ENCODE assay signal across 9 mouse cellular contexts in the genomic region with DNA sequence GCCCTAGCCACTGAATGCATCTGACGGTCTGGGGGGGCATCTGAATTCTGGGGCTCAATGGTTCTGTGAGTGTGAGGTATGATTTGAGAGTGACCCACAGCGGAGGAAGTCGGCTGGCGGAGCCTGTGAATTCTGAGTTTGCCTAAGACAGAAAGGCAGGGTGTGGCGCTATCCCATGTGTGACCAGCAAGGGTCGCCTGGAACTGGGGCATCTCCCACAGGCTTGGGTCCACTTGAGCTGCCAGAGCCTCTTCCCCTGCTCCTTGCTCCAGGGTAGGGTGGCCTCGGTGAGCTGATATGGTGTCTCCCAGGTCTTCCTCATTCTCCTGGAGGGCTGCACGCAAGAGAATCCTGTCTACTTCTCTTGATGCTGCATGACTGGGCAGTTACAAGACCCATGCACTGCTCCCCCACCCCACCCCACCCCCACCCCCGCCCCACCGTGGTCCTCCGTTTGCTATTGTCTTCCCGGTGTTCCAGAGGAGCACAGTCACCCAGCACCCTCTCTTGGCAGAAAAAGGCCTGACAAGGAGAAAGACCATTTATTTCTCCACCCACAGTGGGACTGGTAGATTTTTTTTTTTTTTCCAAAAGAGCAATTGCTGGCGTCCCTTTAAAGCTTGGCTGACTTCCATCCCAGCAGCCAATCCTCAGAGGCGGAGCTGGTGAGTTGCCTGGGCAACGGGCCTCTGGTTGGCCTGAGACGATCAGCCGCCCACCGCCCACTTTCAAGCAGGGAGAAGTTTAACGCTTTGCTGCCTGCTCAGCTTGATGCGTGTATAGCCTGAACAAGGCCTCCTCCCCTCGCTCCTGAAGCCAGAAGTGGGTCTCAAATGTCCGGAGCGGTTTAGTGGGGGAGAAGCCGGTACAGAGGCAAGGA. TPM values are rescaled to one million over a fixed set of nuclear protein-coding genes. Genes with fewer than 3 reads are reported as not detected.
A peak's percentile ranks its signal among the peaks of the same experiment; 100 is the strongest.
DNase-seq lines count a peak whose midpoint lies in the region; ATAC-seq lines count a peak whose summit lies in the region.
"Had no signal": no experiment of that assay in that cellular context is flagged by ENCODE, and none has a peak within 500 bp of the region (broad histone marks: within the 10 kb centered on the region; RNA-seq: fewer than 3 reads in every experiment).

No protein-coding gene starts in this region.

- peaks cover 5% of the 10 kb centered on the region; the same call in 1 of the 2 replicates for H3K36me3 ChIP-seq in hindbrain, embryonic 16.5 days (ENCODE audit: control insufficient read depth, insufficient read depth, low read length)

- peak overlapping the region; percentile 19; the same call in 1 of the 2 replicates for H3K4me3 ChIP-seq in hindbrain, embryonic 16.5 days (ENCODE audit: low read length)

- H3K4me1 ChIP-seq in hindbrain, embryonic 16.5 days (ENCODE audit: control insufficient read depth, insufficient read depth, low read depth, low read length) = peaks cover 15% of the 10 kb centered on the region

- H3K9ac ChIP-seq in hindbrain, embryonic 16.5 days (ENCODE audit: low read depth, low read length) = peak overlapping the region; percentile 56

- peak overlapping the region; percentile 56 for H3K4me2 ChIP-seq in hindbrain, embryonic 16.5 days (ENCODE audit: low read length)

- ATAC-seq in hindbrain, embryonic 16.5 days = peak; percentile 92

- peak; percentile 98 for DNase-seq in R1 (ENCODE audit: low read depth, low spot score)
- DNase-seq in cerebellum, postnatal 25 days = peak; percentile 73 to 83
- DNase-seq in frontal cortex, postnatal 36 days (ENCODE audit: low spot score in 2 of 2) = peak; percentile 89 to 94
- peak; percentile 87 to 91 for DNase-seq in layer of hippocampus, postnatal 36 days
- peak; percentile 93 for DNase-seq in lung, postnatal 10 days
- DNase-seq in retina, postnatal 1 day = peak; percentile 97
- peak; percentile 29 to 68 for DNase-seq in urinary bladder, postnatal 36 days (ENCODE audit: low spot score in 2 of 2)

- H3K27ac ChIP-seq in hindbrain, embryonic 16.5 days (ENCODE audit: low read depth, low read length) = peak overlapping the region; percentile 91

- WGBS in hindbrain, embryonic 16.5 days = 1% methylated on average over 23 of the region's 24 CpGs

- H3K9me3 ChIP-seq in hindbrain, embryonic 16.5 days (ENCODE audit: control insufficient read depth, low read length) = no peaks in the 10 kb centered on the region

- H3K27me3 ChIP-seq in hindbrain, embryonic 16.5 days (replicated peaks; ENCODE audit: control insufficient read depth, insufficient read depth, low read length) = peaks cover 3% of the 10 kb centered on the region; the same call in 1 of the 2 replicates

RNA-seq across cellular contexts. Expression of gene Rasal1, which starts 31.3 kb away (rescaled TPM):
- 0.61 and 1.9 TPM in 2 replicates for polyA plus RNA-seq in hindbrain, embryonic 16.5 days (2015; fragmentation: Nextera tagmentation; extraction: Ambion mirVana)
- total RNA-seq in layer of hippocampus, postnatal 36 days (2021) = 10 to 100 TPM; 91.6 to 92.0 TPM

RNA-seq across cellular contexts. Expression of gene Dtx1, which starts 31.8 kb away (rescaled TPM):
- 44.8 and 46.6 TPM in 2 replicates for polyA plus RNA-seq in hindbrain, embryonic 16.5 days (2015; fragmentation: Nextera tagmentation; extraction: Ambion mirVana)
- 10 to 100 TPM; 70.7 TPM for total RNA-seq in layer of hippocampus, postnatal 36 days (2021)

RNA-seq across cellular contexts. Expression of gene Cfap73, which starts 45.9 kb away (rescaled TPM):
- polyA plus RNA-seq in hindbrain, embryonic 16.5 days (2015; fragmentation: Nextera tagmentation; extraction: Ambion mirVana) = 0.51 and 0.92 TPM in 2 replicates
- under 1 TPM in 1 of 2 experiments, not detected in 1; 0.77 TPM for total RNA-seq in layer of hippocampus, postnatal 36 days (2021)
- polyA plus RNA-seq: large intestine, adult 2 months had no signal

Comparison
In these comparisons a context has a peak if more than half of its experiments do, and no peak if none do; other contexts are left out.
1. Peak in every context shown above with its lines: DNase-seq, ATAC-seq, H3K4me3 ChIP-seq and H3K27ac ChIP-seq.